Mouse (Mus musculus) liver, embryonic 14.5 days (tissue): Measurements from ENCODE around the gene Bbc3.

Source experiments
- CTCF ChIP-seq: IDR thresholded peaks from 2 replicates; pipeline ENCODE4 v1.5.1; 2016; ENCODE audit warnings: antibody characterized with exemption, low read depth, control low read depth
- EP300 ChIP-seq: IDR thresholded peaks from 2 replicates; pipeline ENCODE4 v1.6.1; 2016; ENCODE audit warnings: antibody characterized with exemption, low read depth

GRCm38 (mm10) chr7:16315222-16315759 is 7.1 kb downstream of the Bbc3 start:
- TF ChIP-seq CTCF (no peak), EP300 (no peak)
